Mouse (Mus musculus) heart, postnatal 0 days (tissue): ENCODE data around the gene Gab1. TPM values are rescaled to one million over a fixed set of nuclear protein-coding genes. Genes with fewer than 3 reads are reported as not detected.

Source experiments
- ATAC-seq: fragments of 200-750 bp; cut with Nextera tagmentation; 2 replicates; pipeline ENCODE4 v1.8.0; 2017; ENCODE audit warnings: low read depth, moderate number of reproducible peaks, moderate library complexity; ENCODE audit not compliant: insufficient read depth
- DNase-seq: peaks from one replicate; pipeline ENCODE4 v3.0.0-alpha.2; 2016; ENCODE audit warnings: low spot score
- H3K27ac ChIP-seq: fragments of 300-500 bp; sonication (generic); 2 replicates; pipeline ENCODE4 v1.5.1; 2014; ENCODE audit warnings: low read depth, mild to moderate bottlenecking
- H3K27me3 ChIP-seq: fragments of 300-500 bp; sonication (generic); 2 replicates; pipeline ENCODE4 v1.6.1; 2014; ENCODE audit warnings: low read length, mixed read lengths; ENCODE audit not compliant: control insufficient read depth, insufficient read depth
- H3K36me3 ChIP-seq: fragments of 300-500 bp; sonication (generic); replicated peaks from 2 replicates; pipeline ENCODE4 v1.6.1; 2014; ENCODE audit warnings: low read length, mixed read lengths; ENCODE audit not compliant: control insufficient read depth, insufficient read depth
- H3K4me1 ChIP-seq: fragments of 300-500 bp; sonication (generic); 2 replicates; pipeline ENCODE4 v1.6.1; 2014; ENCODE audit warnings: antibody characterized with exemption; ENCODE audit not compliant: control insufficient read depth, insufficient read depth
- H3K4me2 ChIP-seq: fragments of 300-500 bp; sonication (generic); 2 replicates; pipeline ENCODE4 v1.6.1; 2014; ENCODE audit warnings: low read depth, mild to moderate bottlenecking, low read length, moderate library complexity
- H3K4me3 ChIP-seq: fragments of 300-500 bp; sonication (generic); 2 replicates; pipeline ENCODE4 v1.5.1; 2014; ENCODE audit warnings: low read depth, low read length
- H3K9ac ChIP-seq: fragments of 300-500 bp; sonication (generic); replicated peaks from 2 replicates; pipeline ENCODE4 v1.6.1; 2014; ENCODE audit warnings: low read depth, low read length, mixed read lengths
- H3K9me3 ChIP-seq: fragments of 300-500 bp; sonication (generic); replicated peaks from 2 replicates; pipeline ENCODE4 v1.6.1; 2016; ENCODE audit warnings: low read length; ENCODE audit not compliant: control insufficient read depth
- CTCF ChIP-seq: IDR thresholded peaks from 2 replicates; pipeline ENCODE4 v1.5.1; 2016; ENCODE audit warnings: antibody characterized with exemption, control low read depth, low read depth
- EP300 ChIP-seq: IDR thresholded peaks from 2 replicates; pipeline ENCODE4 v1.6.1; 2016; ENCODE audit warnings: antibody characterized with exemption, low read depth
- WGBS: fragments of 180-500 bp; shearing (Covaris S2); extraction: QIAGEN DNeasy Blood & Tissue Kit; methylation state at CpG from one replicate; pipeline ENCODE4 v1.1.7; 2014; 5-methylcytosine and 5-hydroxymethylcytosine counted together
- polyA plus RNA-seq: library from polyadenylated mRNA; unstranded; fragments of >200 nt; fragmentation: Nextera tagmentation; extraction: Ambion mirVana; gene quantifications from 2 replicates; pipeline ENCODE4 v1.2.1, GENCODE M21; 2015
- total RNA-seq: library from RNA; depleted of rRNA; stranded (reverse); fragments of >200 nt; gene quantifications from 2 replicates; pipeline ENCODE4 v1.2.3, GENCODE M21; 2014; ENCODE audit warnings: low replicate concordance

Gene Gab1
- total and polyA plus RNA-seq, 2 experiments from 2014 or later = 18.8 to 54.0 TPM

DNA sequence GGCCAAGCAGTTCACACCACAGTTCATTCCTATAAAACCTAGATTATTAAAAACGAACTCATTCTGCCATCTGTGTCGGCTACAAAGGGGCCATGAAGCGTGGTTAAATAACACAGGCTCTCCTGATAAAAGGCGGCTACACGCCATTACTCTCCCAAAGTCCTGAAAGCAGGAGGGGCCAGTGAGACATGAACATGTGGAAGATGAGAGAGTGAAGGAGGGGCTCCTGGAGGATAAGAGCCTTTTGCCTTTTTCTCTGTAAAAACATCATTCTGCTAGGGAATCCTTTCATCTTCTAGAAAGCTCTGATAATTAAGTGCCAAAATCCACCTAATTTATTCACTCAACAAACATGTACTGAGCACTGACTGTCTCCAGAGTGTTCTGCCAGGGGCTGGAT, 55.9 kb downstream of the Gab1 start:
- no peak overlapping the region for H3K27ac ChIP-seq
- no peak for TF ChIP-seq CTCF
- no peak for TF ChIP-seq EP300
- no peak for DNase-seq
- no peak overlapping the region for H3K4me3 ChIP-seq
- no peak for ATAC-seq
- no peaks in the 10 kb centered on the region for H3K9me3 ChIP-seq
- peaks cover 53% of the 10 kb centered on the region for H3K4me1 ChIP-seq
- 58% methylated on average over 5 of the region's 5 CpGs for WGBS
- H3K36me3 ChIP-seq = no peaks in the 10 kb centered on the region
- H3K4me2 ChIP-seq = no peak overlapping the region
- H3K9ac ChIP-seq = no peak overlapping the region
- H3K27me3 ChIP-seq = no peaks in the 10 kb centered on the region

DNA sequence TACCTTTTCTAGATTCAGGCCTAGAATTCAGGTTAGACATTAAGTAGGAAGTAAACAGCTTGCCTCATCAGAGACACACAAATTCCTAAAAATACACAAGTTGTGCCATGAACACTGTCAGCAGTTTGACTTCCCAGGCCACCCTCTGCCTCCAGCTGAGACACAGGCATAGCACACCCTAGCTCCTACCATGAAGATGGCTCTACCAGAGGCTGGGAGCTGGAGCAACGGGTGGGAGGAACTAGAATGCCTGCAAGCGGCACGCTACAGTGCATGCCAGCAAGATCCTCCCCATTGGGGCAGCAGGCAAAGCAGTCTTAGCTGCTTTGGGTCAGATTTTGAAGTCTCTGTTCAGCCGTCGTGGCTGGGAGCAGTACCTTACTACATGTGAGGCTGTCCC, 57.1 kb downstream of the Gab1 start:
- H3K27me3 ChIP-seq = no peaks in the 10 kb centered on the region
- H3K27ac ChIP-seq = 0 out of 2 replicates have a peak overlapping the region, but pooled peaks have one; percentile 15
- no peak for TF ChIP-seq EP300
- TF ChIP-seq CTCF = no peak
- DNase-seq (no peak), ATAC-seq (peak; percentile 16; the same call in 1 of the 2 replicates)
- no peak overlapping the region for H3K4me2 ChIP-seq
- 55% methylated on average over 5 of the region's 5 CpGs for WGBS
- peaks cover 52% of the 10 kb centered on the region for H3K4me1 ChIP-seq
- no peak overlapping the region for H3K4me3 ChIP-seq
- no peaks in the 10 kb centered on the region for H3K36me3 ChIP-seq
- no peak overlapping the region for H3K9ac ChIP-seq
- no peaks in the 10 kb centered on the region for H3K9me3 ChIP-seq

DNA sequence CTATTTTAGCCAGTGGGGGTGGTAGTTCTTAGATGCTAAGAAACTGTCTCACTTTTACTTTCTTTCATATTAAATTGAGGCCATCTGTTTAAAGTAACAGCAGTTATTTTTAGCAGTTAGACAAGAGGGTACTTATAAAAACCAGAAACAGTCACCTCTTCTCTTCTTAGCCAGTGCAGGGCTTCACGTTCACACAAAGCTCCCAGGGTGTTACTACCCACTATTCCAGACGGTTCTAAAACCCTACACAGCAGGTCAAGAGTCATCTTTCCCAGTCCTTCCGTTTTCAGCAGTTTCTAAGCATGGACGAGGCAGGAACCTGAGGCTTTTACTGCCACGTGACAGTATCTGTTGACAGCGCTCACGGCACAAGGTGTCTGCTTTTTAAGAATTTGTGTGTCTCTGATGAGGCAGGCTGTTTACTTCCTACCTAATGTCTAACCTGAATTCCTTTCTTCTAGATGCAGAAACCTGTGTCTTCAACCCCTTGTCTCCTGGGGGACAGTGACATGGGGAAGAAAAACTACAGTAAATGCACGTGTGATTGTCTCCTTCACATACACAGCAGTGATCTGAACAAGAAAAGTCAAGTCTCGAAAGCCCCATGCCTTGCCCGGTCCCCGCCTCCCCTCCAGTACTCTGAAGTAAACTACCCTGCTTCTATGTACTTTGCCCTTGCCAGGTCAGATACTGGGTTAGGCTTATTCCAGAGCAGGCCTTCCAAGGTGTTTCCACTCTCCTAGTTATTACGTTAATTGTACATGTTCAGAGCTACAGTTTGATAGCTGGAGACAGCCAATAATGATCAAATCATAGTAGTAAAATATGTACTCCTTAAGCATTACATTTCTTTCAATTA, 58.7 kb downstream of the Gab1 start:
- TF ChIP-seq EP300 = no peak
- Histone ChIP-seq H3K4me2 (peak overlapping the region; percentile 10; the same call in 1 of the 2 replicates), H3K4me3 (no peak overlapping the region), H3K4me1 (peaks cover 37% of the 10 kb centered on the region), H3K9me3 (no peaks in the 10 kb centered on the region), H3K27me3 (no peaks in the 10 kb centered on the region), H3K36me3 (no peaks in the 10 kb centered on the region), H3K27ac (peak overlapping the region; percentile 77), H3K9ac (0 out of 2 replicates have a peak overlapping the region, but pooled peaks have one; percentile 4)
- peak; percentile 63 for DNase-seq
- peak; percentile 45; the same call in 1 of the 2 replicates for ATAC-seq
- 33% methylated on average over 12 of the region's 12 CpGs for WGBS

DNA sequence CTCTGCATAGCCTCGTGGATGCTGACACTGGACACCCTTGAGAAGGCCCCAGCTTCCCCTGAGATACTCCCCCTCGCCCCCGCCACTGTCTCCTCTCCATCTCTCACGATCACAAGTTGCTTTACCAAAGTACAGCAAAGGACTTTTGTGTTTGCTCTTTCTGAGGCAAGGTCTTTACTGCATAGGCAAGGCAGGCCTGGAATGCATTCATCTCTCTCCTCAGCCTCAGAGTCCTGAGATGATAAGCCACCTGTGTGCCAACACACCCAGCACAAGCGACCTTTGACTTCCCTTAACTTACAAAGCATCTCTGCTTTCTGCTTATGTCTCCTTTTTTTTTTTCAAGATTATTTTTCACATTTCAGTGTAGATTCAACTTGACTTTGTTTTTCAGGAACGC, 61.3 kb downstream of the Gab1 start:
- Histone ChIP-seq H3K9ac (no peak overlapping the region), H3K4me3 (no peak overlapping the region), H3K4me2 (no peak overlapping the region), H3K36me3 (no peaks in the 10 kb centered on the region), H3K27me3 (no peaks in the 10 kb centered on the region), H3K4me1 (peaks cover 39% of the 10 kb centered on the region), H3K27ac (peak overlapping the region; percentile 32), H3K9me3 (no peaks in the 10 kb centered on the region)
- DNase-seq (no peak), ATAC-seq (no peak)
- TF ChIP-seq EP300 (no peak), CTCF (no peak)
- 53% methylated on average over 6 of the region's 6 CpGs for WGBS

DNA sequence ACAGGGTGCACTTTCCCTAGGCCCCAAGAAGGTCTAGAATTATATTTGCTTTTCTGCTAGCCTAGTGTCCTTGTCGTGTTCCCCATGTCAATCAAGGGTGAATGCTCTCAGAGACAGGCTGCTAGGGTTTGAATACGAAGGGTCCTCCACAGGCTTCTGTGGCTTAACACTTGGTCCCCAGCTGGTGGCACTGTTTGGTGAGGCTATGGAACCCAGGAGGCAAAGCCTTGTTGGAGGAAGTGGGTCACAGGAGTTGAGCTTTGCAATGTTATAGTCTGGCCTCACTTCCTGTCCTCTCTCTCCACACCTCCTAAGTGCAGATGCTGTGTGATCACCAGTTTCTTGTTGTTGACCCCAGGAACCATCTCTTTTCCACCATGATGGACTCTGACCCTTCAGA, 63.3 kb downstream of the Gab1 start:
- DNase-seq = no peak
- H3K4me1 ChIP-seq = peaks cover 44% of the 10 kb centered on the region
- H3K9ac ChIP-seq = no peak overlapping the region
- no peak for ATAC-seq
- no peak overlapping the region for H3K4me3 ChIP-seq
- H3K27me3 ChIP-seq = no peaks in the 10 kb centered on the region
- TF ChIP-seq CTCF (peak; percentile 17; the same call in 1 of the 2 replicates), EP300 (no peak)
- peak overlapping the region; percentile 3; the same call in 1 of the 2 replicates for H3K27ac ChIP-seq
- H3K36me3 ChIP-seq = no peaks in the 10 kb centered on the region
- no peak overlapping the region for H3K4me2 ChIP-seq
- WGBS = 67% methylated on average over 2 of the region's 2 CpGs
- no peaks in the 10 kb centered on the region for H3K9me3 ChIP-seq

DNA sequence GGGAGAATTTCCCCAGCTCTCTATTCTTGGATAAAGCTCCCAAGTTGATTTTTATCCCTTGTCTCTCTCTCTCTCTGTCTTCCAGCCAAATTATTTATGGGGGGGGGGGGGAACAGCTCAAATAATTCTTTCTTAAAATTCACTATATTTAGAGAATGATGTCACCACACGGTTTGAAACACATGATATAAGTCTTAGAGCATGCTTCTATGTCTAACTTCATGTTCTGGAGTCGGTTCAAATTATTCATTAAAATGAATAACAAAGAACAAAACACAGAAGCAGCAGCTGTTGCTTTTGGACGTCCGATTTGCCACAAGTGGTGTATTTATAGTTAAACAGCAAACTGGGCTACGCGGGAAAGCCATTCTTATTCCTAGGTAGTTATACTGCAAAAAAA, 65.1 kb downstream of the Gab1 start:
- no peaks in the 10 kb centered on the region for H3K27me3 ChIP-seq
- no peak overlapping the region for H3K4me2 ChIP-seq
- H3K4me3 ChIP-seq = no peak overlapping the region
- no peaks in the 10 kb centered on the region for H3K36me3 ChIP-seq
- H3K4me1 ChIP-seq = peaks cover 48% of the 10 kb centered on the region
- H3K27ac ChIP-seq = peak overlapping the region; percentile 50
- peak; percentile 64 for DNase-seq
- TF ChIP-seq CTCF (no peak), EP300 (no peak)
- H3K9ac ChIP-seq = no peak overlapping the region
- no peak for ATAC-seq
- 17% methylated on average over 6 of the region's 6 CpGs for WGBS
- no peaks in the 10 kb centered on the region for H3K9me3 ChIP-seq
